Mouse (Mus musculus): ENCODE measurements at regions not wholly inside any gene's neighbourhood (a gene's known extent, or its start where the extent isn't known, plus 50 kb on each side); places are given as distances from the start of the nearest gene placed in this dataset.

GRCm38 (mm10) chr2:93135324-93135723 is 52.0 kb upstream of the Trp53i11 start:
- DNase-seq (ENCODE audit: low spot score in 2 of 2): no peak

GRCm38 (mm10) chr2:93133301-93133971 is 53.9 kb upstream of the Trp53i11 start:
- DNase-seq (ENCODE audit: low spot score in 2 of 2): no peak

GRCm38 (mm10) chr2:93131825-93132623 is 55.3 kb upstream of the Trp53i11 start:
- DNase-seq (ENCODE audit: low spot score in 2 of 2): no peak

- no peak for DNase-seq (ENCODE audit: low spot score in 2 of 2)
Measured at GRCm38 (mm10) chr2:93131236-93131635, 56.1 kb upstream of the Trp53i11 start.

- DNase-seq (ENCODE audit: low spot score in 2 of 2): no peak
Measured at GRCm38 (mm10) chr2:93129176-93129575, 58.2 kb upstream of the Trp53i11 start.

GRCm38 (mm10) chr2:93126595-93127165 is 60.7 kb upstream of the Trp53i11 start:
- DNase-seq (ENCODE audit: low spot score in 2 of 2): peak in 1 of 2 experiments; percentile 27

- DNase-seq (ENCODE audit: low spot score in 2 of 2): no peak
Measured at GRCm38 (mm10) chr2:93126112-93126511, 61.2 kb upstream of the Trp53i11 start.

GRCm38 (mm10) chr2:93124866-93125467 is 62.4 kb upstream of the Trp53i11 start:
- DNase-seq (ENCODE audit: low spot score in 2 of 2): no peak

- DNase-seq (ENCODE audit: low spot score in 2 of 2): no peak
Measured at GRCm38 (mm10) chr2:93123829-93124228, 63.5 kb upstream of the Trp53i11 start.

GRCm38 (mm10) chr2:93120386-93120785 is 67.0 kb upstream of the Trp53i11 start:
- no peak for DNase-seq (ENCODE audit: low spot score in 2 of 2)

- DNase-seq (ENCODE audit: low spot score in 2 of 2): no peak
Measured at GRCm38 (mm10) chr2:93119001-93119400, 68.3 kb upstream of the Trp53i11 start.

- DNase-seq (ENCODE audit: low spot score in 2 of 2): no peak
Measured at GRCm38 (mm10) chr2:93115303-93115702, 69.3 kb upstream of the Prdm11 start.

GRCm38 (mm10) chr2:93113929-93114328 is 68.0 kb upstream of the Prdm11 start:
- DNase-seq (ENCODE audit: low spot score in 2 of 2): no peak

GRCm38 (mm10) chr2:93112320-93112719 is 66.4 kb upstream of the Prdm11 start:
- DNase-seq (ENCODE audit: low spot score in 2 of 2): no peak

- DNase-seq (ENCODE audit: low spot score in 2 of 2): peak; percentile 54 to 73
Measured at GRCm38 (mm10) chr2:93110898-93111297, 64.9 kb upstream of the Prdm11 start.

GRCm38 (mm10) chr2:93106581-93106980 is 60.6 kb upstream of the Prdm11 start:
- no peak for DNase-seq (ENCODE audit: low spot score in 2 of 2)

- no peak for DNase-seq (ENCODE audit: low spot score in 2 of 2)
Measured at GRCm38 (mm10) chr2:93101991-93102390, 56.0 kb upstream of the Prdm11 start.

GRCm38 (mm10) chr2:93099780-93100179 is 53.8 kb upstream of the Prdm11 start:
- no peak for DNase-seq (ENCODE audit: low spot score in 2 of 2)

- DNase-seq (ENCODE audit: low spot score in 2 of 2): no peak
Measured at GRCm38 (mm10) chr2:93097016-93097415, 51.0 kb upstream of the Prdm11 start.

- no peak for DNase-seq (ENCODE audit: low spot score in 2 of 2)
Measured at GRCm38 (mm10) chr2:93096078-93096729, 50.2 kb upstream of the Prdm11 start.

Data from layer of hippocampus, adult 18-20 months (tissue).